Mouse (Mus musculus) myocyte (in vitro differentiated cells): ENCODE measurements around the gene Apol9b. TPM values are rescaled to one million over a fixed set of nuclear protein-coding genes. Genes with fewer than 3 reads are reported as not detected.
A peak's percentile ranks its signal among the peaks of the same experiment; 100 is the strongest.

Experiments used
- H3K27me3 ChIP-seq: one replicate; pipeline ENCODE4 v1.6.1; 2011; ENCODE audit not compliant: control insufficient read depth, insufficient read depth, insufficient read length
- H3K36me3 ChIP-seq: one replicate; pipeline ENCODE4 v1.6.1; 2011; ENCODE audit not compliant: control insufficient read depth, insufficient read depth
- H3K4me2 ChIP-seq: one replicate; pipeline ENCODE4 v1.6.1; 2011; ENCODE audit warnings: low read depth, control low read depth
- H3K4me3 ChIP-seq: one replicate; pipeline ENCODE4 v1.5.1; 2011; ENCODE audit warnings: mild to moderate bottlenecking, control low read depth, moderate library complexity
- H3K79me2 ChIP-seq: one replicate; pipeline ENCODE4 v1.6.1; 2011; ENCODE audit not compliant: control insufficient read depth, insufficient read depth
- H3ac ChIP-seq: one replicate; pipeline ENCODE4 v1.6.1; 2011; ENCODE audit not compliant: control insufficient read depth, insufficient read length
- CEBPB ChIP-seq: IDR thresholded peaks from 2 replicates; pipeline ENCODE4 v1.6.1; 2011; ENCODE audit warnings: mild to moderate bottlenecking, moderate library complexity; ENCODE audit not compliant: poor library complexity, insufficient read depth, severe bottlenecking
- E2F4 ChIP-seq: IDR thresholded peaks from one replicate; pipeline ENCODE4 v1.6.1; 2011; ENCODE audit warnings: mild to moderate bottlenecking, control low read depth, moderate library complexity; ENCODE audit not compliant: insufficient read depth
- MAX ChIP-seq: IDR thresholded peaks from one replicate; pipeline ENCODE4 v1.6.1; 2011; ENCODE audit warnings: low read depth, mild to moderate bottlenecking, control low read depth
- MYOD1 ChIP-seq, 3 experiments: IDR thresholded peaks; one replicate each; pipeline ENCODE4 v1.6.1; 2011; ENCODE audit warnings: control low read depth in 2 of 3, low read depth in 2 of 3, mild to moderate bottlenecking in 2 of 3, moderate library complexity in 1 of 3; ENCODE audit not compliant: insufficient read length in 2 of 3, control insufficient read depth in 1 of 3
- MYOG ChIP-seq, 3 experiments: IDR thresholded peaks; one replicate each; pipeline ENCODE4 v1.6.1; 2011; ENCODE audit warnings: control low read depth in 2 of 3, low read depth in 2 of 3, mild to moderate bottlenecking in 2 of 3; ENCODE audit not compliant: insufficient read length in 2 of 3, control insufficient read depth in 1 of 3, insufficient read depth in 1 of 3
- POLR2A ChIP-seq: IDR thresholded peaks from one replicate; pipeline ENCODE4 v1.6.1; 2011; ENCODE audit warnings: low read depth, mild to moderate bottlenecking, control low read depth, moderate library complexity; ENCODE audit not compliant: insufficient read length
- POLR2AphosphoS2 ChIP-seq: IDR thresholded peaks from one replicate; pipeline ENCODE4 v1.6.1; 2011; ENCODE audit warnings: low read depth, control low read depth; ENCODE audit not compliant: insufficient read length
- REST ChIP-seq: IDR thresholded peaks from one replicate; pipeline ENCODE4 v1.6.1; 2011; ENCODE audit warnings: mild to moderate bottlenecking, control low read depth, moderate library complexity; ENCODE audit not compliant: insufficient read depth, insufficient read length
- SRF ChIP-seq: IDR thresholded peaks from one replicate; pipeline ENCODE4 v1.6.1; 2011; ENCODE audit warnings: low read depth; ENCODE audit not compliant: control insufficient read depth, insufficient read length
- TCF12 ChIP-seq: IDR thresholded peaks from one replicate; pipeline ENCODE4 v1.6.1; 2011; ENCODE audit warnings: mild to moderate bottlenecking, control low read depth; ENCODE audit not compliant: poor library complexity, insufficient read depth, severe bottlenecking
- USF1 ChIP-seq: IDR thresholded peaks from one replicate; pipeline ENCODE4 v1.6.1; 2011; ENCODE audit warnings: low read depth, mild to moderate bottlenecking, control low read depth, moderate library complexity
- polyA plus RNA-seq: library from polyadenylated mRNA; unstranded; fragments of >200 nt; fragmentation: generic; extraction: Trizol; gene quantifications from one replicate; pipeline ENCODE4 v1.2.1, GENCODE M21; 2012; ENCODE audit warnings: missing spikeins

Gene Apol9b
- polyA plus RNA-seq, 1 experiment, result 63.1 TPM

- TF ChIP-seq POLR2A (peak; percentile 55), CEBPB (no peak), POLR2AphosphoS2 (peak; percentile 76)
- H3K4me3 ChIP-seq, result no peak within 1 kb of the TSS
- no peak within 1 kb of the TSS for H3K4me2 ChIP-seq
- H3K27me3 ChIP-seq, result no peaks in the 10 kb centered on the region
- H3ac ChIP-seq, result no peak within 1 kb of the TSS
- H3K79me2 ChIP-seq, result no peaks in the 10 kb centered on the region
- peaks cover 14% of the 10 kb centered on the region for H3K36me3 ChIP-seq
These were observed 28.0 kb downstream of the Apol9b start, which contains the start of gene Apol8 for GRCm38 (mm10) chr15:77756848-77757247. Apol8 (minus strand) TSS chr15:77757003.

GRCm38 (mm10) chr15:77757586-77758226 lies 28.9 kb downstream of the Apol9b start:
- H3K79me2 ChIP-seq, result no peaks in the 10 kb centered on the region
- no peaks in the 10 kb centered on the region for H3K27me3 ChIP-seq
- no peak overlapping the region for H3K4me3 ChIP-seq
- peak; percentile 96 for TF ChIP-seq POLR2AphosphoS2
- TF ChIP-seq TCF12, result no peak
- H3K36me3 ChIP-seq, result peaks cover 22% of the 10 kb centered on the region
- no peak overlapping the region for H3ac ChIP-seq
- H3K4me2 ChIP-seq, result no peak overlapping the region

DNA sequence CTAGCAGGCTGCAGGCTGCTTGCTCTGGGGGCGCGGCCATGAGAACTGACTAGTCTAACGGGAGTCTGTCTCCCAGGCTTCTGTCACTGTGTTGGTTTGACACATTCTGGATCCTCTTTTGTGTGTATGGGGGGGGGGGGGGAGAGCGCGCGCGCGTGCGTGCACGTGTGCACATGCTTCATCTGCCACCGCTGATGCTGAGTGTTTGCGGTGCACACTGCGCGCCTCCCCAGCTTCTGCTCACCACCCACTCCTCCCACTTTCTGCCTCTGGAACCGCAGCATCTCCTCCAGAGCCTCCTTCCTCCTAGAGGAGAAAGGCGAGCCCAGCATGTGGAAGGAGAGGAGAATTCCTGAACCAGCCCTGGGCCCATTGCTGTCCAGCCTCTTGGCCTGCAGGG lies 31.2 kb downstream of the Apol9b start:
- Histone ChIP-seq H3K27me3 (no peaks in the 10 kb centered on the region), H3K4me3 (no peak overlapping the region), H3ac (no peak overlapping the region), H3K4me2 (no peak overlapping the region), H3K79me2 (no peaks in the 10 kb centered on the region), H3K36me3 (peaks cover 46% of the 10 kb centered on the region)
- TF ChIP-seq POLR2AphosphoS2 (peak; percentile 89), REST (no peak)

DNA sequence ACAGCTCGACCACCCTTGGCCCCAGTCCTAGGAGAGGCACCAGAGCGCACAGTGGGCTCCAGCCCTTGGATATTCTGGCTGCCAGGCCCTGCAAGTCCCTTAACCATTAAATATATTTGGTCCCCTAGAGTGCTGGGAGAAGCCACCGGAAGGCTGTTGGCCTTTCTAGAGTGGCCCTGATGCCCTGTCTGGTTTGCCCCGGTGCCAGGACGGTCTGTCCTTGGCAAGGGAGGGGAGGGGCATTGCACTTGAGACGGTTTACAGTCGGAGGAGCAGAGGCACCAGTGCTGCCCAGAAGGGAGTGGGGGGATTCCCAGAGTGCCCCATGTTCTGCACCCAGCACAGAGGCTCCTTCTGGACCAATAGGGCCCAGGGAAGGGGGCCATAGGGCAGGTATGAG lies 32.2 kb downstream of the Apol9b start:
- Histone ChIP-seq H3K4me3 (no peak overlapping the region), H3ac (no peak overlapping the region), H3K4me2 (no peak overlapping the region), H3K27me3 (no peaks in the 10 kb centered on the region), H3K79me2 (no peaks in the 10 kb centered on the region), H3K36me3 (peaks cover 56% of the 10 kb centered on the region)
- TF ChIP-seq POLR2A (peak; percentile 11), SRF (no peak), MYOG (IDR thresholded peaks at IDR 0.05; ENCODE audit: control insufficient read depth in 1 of 3, insufficient read depth in 1 of 3, insufficient read length in 2 of 3, low read depth in 2 of 3) (no peak), POLR2AphosphoS2 (peak; percentile 12), MAX (no peak)

DNA sequence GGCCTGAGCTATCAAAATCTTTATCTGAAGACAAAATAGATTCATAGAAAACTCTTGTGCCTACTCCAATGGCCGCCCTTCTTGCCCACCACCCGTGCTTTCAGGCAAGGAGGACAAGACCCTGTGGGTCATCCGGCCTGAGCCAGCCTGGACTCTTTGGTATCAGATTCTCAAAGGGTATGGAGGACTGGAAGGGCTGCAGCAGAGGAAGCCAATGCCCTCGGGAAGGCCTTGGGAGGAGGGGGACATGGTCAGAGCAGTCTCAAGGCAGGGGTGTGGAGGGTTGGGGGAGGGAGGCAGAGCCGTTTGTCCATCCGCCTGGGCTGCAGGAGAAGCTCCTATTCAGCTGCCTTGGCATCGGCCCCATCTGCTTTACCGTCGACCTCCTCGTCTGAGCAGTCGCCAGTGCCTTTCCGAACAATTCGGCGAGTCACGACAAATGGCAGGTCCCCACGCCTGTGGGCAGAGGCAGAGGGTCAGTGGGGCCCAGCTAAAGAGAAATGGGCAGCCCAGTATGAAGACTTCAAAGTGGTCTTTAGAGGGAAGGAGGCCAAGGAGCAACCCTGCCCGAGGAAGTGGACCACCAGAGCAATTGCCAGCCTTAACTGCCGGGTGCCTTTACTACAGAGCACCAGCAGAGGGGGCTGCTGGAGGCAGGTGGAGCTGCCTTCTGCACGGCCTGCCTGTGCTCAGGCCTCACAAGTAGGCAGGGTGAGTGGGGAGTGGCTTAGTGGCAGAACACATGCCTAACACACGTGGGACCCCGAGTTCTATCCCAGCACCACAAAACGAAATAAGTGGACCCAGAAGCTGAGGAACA lies 32.9 kb downstream of the Apol9b start:
- Histone ChIP-seq H3ac (no peak overlapping the region), H3K36me3 (peaks cover 63% of the 10 kb centered on the region), H3K27me3 (no peaks in the 10 kb centered on the region), H3K79me2 (no peaks in the 10 kb centered on the region), H3K4me3 (no peak overlapping the region), H3K4me2 (no peak overlapping the region)
- TF ChIP-seq CEBPB (no peak), REST (no peak), SRF (no peak), POLR2A (peak; percentile 52), MYOD1 (IDR thresholded peaks at IDR 0.05; ENCODE audit: control insufficient read depth in 1 of 3, insufficient read length in 2 of 3, low read depth in 2 of 3) (peak in 2 of 3 experiments; percentile 41 to 46), POLR2AphosphoS2 (peak; percentile 46), MYOG (IDR thresholded peaks at IDR 0.05; ENCODE audit: control insufficient read depth in 1 of 3, insufficient read depth in 1 of 3, insufficient read length in 2 of 3, low read depth in 2 of 3) (no peak), USF1 (no peak), E2F4 (no peak), MAX (no peak)
